Mouse (Mus musculus): ENCODE measurements around the gene Olfr1505. TPM values are rescaled to one million over a fixed set of nuclear protein-coding genes. Genes with fewer than 3 reads are reported as not detected.

Gene Olfr1505
- not detected in 2 replicates for polyA plus RNA-seq (2015; fragmentation: Nextera tagmentation; extraction: Ambion mirVana)

GRCm38 (mm10) chr19:13913230-13913629, at the start of gene Olfr1505:
TSS of gene Olfr1505 (plus strand) at chr19:13913530.
- no peak for ATAC-seq (ENCODE audit: low FRiP score, low read depth)
- no peak within 1 kb of the TSS for H3K4me2 ChIP-seq

GRCm38 (mm10) chr19:13897828-13898227, 15.5 kb upstream of the Olfr1505 start, which contains the start of gene Olfr1504:
TSS of gene Olfr1504 (minus strand) at chr19:13897928.
- H3K27me3 ChIP-seq, result no peaks in the 10 kb centered on the region
- H3K36me3 ChIP-seq, result no peaks in the 10 kb centered on the region
- H3K9me3 ChIP-seq, result no peaks in the 10 kb centered on the region
- H3K4me2 ChIP-seq, result no peak within 1 kb of the TSS
- no peak for ATAC-seq (ENCODE audit: low FRiP score, low read depth)
- H3K9ac ChIP-seq, result no peak within 1 kb of the TSS
- H3K4me1 ChIP-seq (replicated peaks), result no peaks in the 10 kb centered on the region
- WGBS, result 72% methylated on average over 1 of the region's 1 CpGs
- H3K27ac ChIP-seq (replicated peaks), result no peak within 1 kb of the TSS
- no peak within 1 kb of the TSS for H3K4me3 ChIP-seq

More at GRCm38 (mm10) chr19:13913230-13913629, at the start of gene Olfr1505:
- H3K36me3 ChIP-seq, result no peaks in the 10 kb centered on the region
- H3K9ac ChIP-seq, result no peak within 1 kb of the TSS
- 77% methylated on average over 2 of the region's 2 CpGs for WGBS
- H3K4me3 ChIP-seq, result no peak within 1 kb of the TSS
- no peak within 1 kb of the TSS for H3K27ac ChIP-seq (replicated peaks)
- H3K4me1 ChIP-seq (replicated peaks), result no peaks in the 10 kb centered on the region
- H3K9me3 ChIP-seq, result no peaks in the 10 kb centered on the region
- no peaks in the 10 kb centered on the region for H3K27me3 ChIP-seq

Other genes starting within 250 kb of the Olfr1505 start
- gene Olfr1491, start 216.3 kb upstream of the Olfr1505 start, polyA plus RNA-seq (2015; fragmentation: Nextera tagmentation; extraction: Ambion mirVana), result not detected in 2 replicates
- not detected in 2 replicates for gene Olfr1493-ps1, start 190.3 kb upstream of the Olfr1505 start, polyA plus RNA-seq (2015; fragmentation: Nextera tagmentation; extraction: Ambion mirVana)
- not detected in 2 replicates for gene Olfr1494, start 173.8 kb upstream of the Olfr1505 start, polyA plus RNA-seq (2015; fragmentation: Nextera tagmentation; extraction: Ambion mirVana)
- gene Olfr1495, start 148.9 kb upstream of the Olfr1505 start, polyA plus RNA-seq (2015; fragmentation: Nextera tagmentation; extraction: Ambion mirVana), result not detected in 2 replicates
- not detected in 2 replicates for gene Olfr1496, start 135.7 kb upstream of the Olfr1505 start, polyA plus RNA-seq (2015; fragmentation: Nextera tagmentation; extraction: Ambion mirVana)
- gene Olfr1497, start 115.3 kb upstream of the Olfr1505 start, polyA plus RNA-seq (2015; fragmentation: Nextera tagmentation; extraction: Ambion mirVana), result not detected in 2 replicates
- gene Olfr1499, start 94.1 kb upstream of the Olfr1505 start, polyA plus RNA-seq (2015; fragmentation: Nextera tagmentation; extraction: Ambion mirVana), result not detected in 2 replicates
- not detected in 2 replicates for gene Olfr1500, start 83.0 kb upstream of the Olfr1505 start, polyA plus RNA-seq (2015; fragmentation: Nextera tagmentation; extraction: Ambion mirVana)
- not detected in 2 replicates for gene Olfr1501, start 62.8 kb upstream of the Olfr1505 start, polyA plus RNA-seq (2015; fragmentation: Nextera tagmentation; extraction: Ambion mirVana)
- not detected in 2 replicates for gene Olfr1502, start 51.7 kb upstream of the Olfr1505 start, polyA plus RNA-seq (2015; fragmentation: Nextera tagmentation; extraction: Ambion mirVana)
- not detected in 2 replicates for gene Olfr1504, start 15.6 kb upstream of the Olfr1505 start, polyA plus RNA-seq (2015; fragmentation: Nextera tagmentation; extraction: Ambion mirVana)

All from hindbrain, embryonic 15.5 days (tissue).